Mouse (Mus musculus) lung, postnatal 36 days (tissue): ENCODE data around the gene Ccpg1.
A peak's percentile ranks its signal among the peaks of the same experiment; 100 is the strongest.

ENCODE experiments used
- DNase-seq: peaks from one replicate; pipeline ENCODE4 v3.0.0; 2022; ENCODE audit warnings: mixed read lengths

Gene Ccpg1

DNA sequence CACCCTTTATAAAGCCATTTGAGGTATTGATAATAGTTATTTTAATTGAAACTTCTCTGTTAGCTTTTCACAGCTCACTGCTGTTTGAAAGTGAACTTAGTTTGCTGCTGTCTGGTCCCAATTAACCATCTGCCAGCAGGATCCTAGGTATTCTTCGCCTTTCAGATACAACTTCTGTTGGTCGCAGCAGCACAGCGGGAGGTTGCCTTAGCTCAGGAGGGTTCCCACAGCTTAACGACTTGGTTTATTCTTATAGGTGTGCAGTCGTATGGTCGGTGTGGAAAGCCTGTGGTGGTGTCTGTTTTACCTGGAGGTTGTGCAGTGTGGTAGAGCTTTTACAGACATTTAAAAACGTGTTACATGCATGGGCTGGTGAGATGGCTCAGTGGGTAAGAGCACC, 11.6 kb downstream of the Ccpg1 start:
- no peak for DNase-seq

GRCm38 (mm10) chr9:73000487-73000886, 15.3 kb downstream of the Ccpg1 start:
- DNase-seq, result no peak

GRCm38 (mm10) chr9:73001314-73002011, 16.2 kb downstream of the Ccpg1 start:
- DNase-seq, result peak; percentile 9

GRCm38 (mm10) chr9:73002177-73002576, 16.9 kb downstream of the Ccpg1 start:
- DNase-seq, result no peak

- peak; percentile 64 for DNase-seq
Observed at GRCm38 (mm10) chr9:73004076-73004475, 18.8 kb downstream of the Ccpg1 start.

DNA sequence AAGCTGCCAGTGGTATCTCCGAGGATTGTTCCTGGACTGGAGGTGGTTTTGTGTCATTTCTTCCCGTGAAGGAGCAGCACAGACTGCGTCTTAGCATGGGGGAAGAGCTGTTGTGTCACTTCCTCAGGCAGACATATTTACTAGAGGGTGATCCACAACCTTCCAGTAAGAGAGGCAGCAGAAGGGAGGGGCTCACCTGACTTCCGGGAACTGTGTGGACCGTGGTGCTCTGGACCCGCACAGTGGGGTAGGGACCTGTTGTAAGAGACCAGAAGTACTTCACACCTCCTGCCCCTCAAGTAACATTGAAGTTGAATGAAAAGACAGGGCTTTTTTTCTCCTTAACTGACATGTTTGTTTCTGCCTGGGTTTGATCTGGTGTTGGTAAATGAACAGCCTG, 19.9 kb downstream of the Ccpg1 start:
- no peak for DNase-seq

GRCm38 (mm10) chr9:73006175-73006574, 20.9 kb downstream of the Ccpg1 start:
- DNase-seq, result peak; percentile 10

DNA sequence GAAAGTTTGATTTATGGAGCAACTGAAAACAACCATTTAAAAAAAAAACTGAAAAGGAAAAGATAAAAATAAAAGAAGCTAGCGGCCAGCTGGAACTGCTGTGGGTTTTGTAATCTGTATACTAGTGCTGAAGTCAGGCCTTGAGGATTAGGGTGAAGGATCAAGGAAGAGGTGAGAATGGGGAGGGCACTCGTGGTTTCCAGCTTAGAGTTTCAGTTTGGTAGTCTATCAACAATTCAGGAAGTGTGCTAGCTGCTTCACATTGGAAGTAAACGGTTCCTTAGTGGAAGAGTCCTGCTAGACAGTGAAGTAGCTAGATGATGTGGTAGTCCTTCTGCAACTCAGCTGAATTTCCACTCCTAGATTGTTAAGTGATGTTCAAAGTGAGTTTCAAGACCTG, 23.2 kb downstream of the Ccpg1 start:
- no peak for DNase-seq

DNA sequence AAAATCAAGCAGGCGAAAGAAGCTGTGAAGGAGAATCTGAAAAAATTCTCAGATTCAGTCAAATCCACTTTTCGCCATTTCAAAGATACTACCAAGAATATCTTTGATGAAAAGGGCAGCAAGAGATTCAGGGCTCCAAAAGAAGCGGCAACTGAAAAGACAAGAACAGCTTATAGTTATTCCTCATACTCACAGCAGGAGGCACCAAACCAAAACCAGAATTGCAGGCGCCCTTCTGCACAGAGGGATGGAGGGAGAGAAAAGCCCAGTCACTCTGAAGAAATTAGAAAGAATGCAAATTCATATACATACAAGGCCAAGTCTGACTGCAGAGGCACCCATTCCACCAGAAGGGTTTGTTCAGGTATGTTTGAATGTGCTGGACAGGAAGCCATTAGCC, 27.4 kb downstream of the Ccpg1 start:
- DNase-seq, result no peak

- DNase-seq, result no peak
Observed at GRCm38 (mm10) chr9:73014724-73015123, 29.5 kb downstream of the Ccpg1 start.

DNA sequence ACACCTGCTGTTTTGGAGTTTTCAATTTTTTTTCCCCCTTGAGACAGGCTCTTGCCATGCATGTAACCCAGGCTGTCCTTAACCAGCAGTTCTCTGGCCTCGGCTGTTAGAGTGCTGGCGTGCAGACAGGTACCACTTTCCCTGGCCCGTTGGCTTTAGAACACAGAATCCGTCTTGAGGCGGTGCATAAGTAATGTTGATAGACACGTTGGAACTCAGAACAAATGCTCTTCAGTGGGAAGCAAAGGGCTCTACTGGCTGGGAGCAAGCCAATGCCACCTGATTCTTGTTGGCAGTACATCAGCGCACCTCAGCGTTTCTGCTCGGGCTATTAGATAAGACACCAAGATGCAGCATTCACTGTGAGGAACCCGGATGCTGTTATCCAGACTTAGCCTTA, 34.6 kb downstream of the Ccpg1 start:
- peak; percentile 75 for DNase-seq

- DNase-seq, result peak; percentile 43
Observed at GRCm38 (mm10) chr9:73020566-73021097, 35.4 kb downstream of the Ccpg1 start.

GRCm38 (mm10) chr9:73025818-73026636, 40.8 kb downstream of the Ccpg1 start:
- no peak for DNase-seq

DNA sequence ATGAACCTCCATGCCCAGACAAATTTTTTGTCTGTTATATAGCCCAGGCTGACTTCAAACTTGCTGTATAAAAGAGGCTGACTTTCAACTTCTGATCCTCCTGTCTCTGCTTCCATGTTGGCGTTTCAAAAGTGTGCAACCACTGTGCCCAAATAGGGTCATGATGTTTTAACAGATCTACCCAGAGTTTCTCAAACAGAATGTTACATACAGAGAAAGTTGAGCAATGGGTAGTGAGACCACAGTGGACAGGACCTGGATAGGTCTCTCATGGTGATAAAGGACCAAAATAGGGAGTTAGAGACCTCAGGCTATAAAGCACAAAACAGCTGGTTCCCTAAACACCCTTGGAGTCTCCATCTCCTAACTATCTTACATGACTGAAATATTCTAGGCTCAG, 45.2 kb downstream of the Ccpg1 start:
- no peak for DNase-seq

DNA sequence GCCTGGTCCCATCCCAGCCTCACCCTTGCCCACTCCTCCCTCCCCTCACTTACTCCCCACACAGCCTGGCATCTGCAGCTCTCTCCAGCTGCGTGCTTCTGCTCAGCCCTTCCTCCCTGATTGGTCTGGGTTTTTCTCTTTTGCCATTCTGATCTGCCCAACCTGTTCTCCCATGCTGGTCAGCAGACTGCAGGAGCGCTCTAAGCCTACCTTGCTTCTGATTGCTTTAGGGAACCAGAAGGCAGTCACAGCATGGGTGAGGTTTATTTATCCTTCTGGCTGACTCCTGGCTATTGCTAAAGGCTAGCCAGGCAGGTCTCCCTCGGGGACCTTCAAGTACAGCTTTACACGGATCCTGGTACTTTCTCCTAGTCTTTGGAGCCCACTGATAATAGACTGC, 46.2 kb downstream of the Ccpg1 start:
- no peak for DNase-seq

DNA sequence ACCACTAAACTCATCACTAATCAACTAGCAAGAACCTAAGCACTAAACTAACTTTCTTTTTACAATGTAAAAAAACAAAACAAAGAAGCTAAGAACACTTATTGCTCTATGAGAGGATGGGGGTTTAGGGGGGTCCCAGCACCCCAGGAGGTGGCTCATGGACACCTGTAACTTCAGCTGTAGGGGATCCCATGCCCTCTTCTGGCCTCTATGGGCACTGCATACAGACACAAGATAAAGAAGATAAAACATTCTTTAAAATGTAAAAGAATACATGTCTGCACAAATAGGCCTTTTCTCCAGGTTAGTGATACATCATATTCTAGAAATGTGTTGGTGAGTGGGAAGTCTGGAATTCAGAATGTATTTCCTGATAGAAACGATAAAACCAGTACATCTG, 48.2 kb downstream of the Ccpg1 start:
- DNase-seq, result no peak

DNA sequence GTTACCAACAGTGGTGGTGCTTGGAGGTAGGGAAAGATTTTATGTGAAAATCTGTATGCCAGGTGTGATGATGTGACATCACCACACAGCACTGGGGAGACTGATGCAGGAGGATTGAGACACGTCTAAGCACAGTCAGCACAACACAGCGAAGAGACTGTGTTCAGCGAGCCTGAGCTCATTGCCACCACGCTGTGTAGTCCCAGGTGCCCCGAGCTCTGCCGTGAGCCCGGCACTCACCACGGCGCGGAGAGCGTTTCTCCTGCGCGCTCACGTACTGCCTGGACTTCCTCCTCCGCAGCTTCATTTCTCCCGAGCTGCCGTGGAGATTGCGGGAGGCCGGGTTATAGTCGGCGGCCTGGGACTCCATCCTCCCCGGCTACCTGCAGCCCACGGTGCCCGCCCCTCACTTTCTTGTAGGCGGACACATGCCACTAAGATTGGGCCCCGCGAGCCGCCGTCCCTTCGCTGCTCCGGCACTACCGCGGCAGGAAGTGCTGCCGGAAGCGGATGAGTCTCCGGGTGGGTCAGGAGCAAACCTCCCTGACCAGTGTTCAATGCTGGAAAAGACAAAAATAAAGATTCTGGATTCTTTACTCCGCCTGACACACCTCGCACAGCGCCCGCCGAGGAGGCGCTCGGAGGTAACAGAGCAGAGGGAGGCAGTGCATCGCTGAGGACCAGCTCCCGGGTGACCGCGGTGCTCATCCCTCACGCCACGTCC, 54.2 kb downstream of the Ccpg1 start:
- peak; percentile 93 for DNase-seq

DNA sequence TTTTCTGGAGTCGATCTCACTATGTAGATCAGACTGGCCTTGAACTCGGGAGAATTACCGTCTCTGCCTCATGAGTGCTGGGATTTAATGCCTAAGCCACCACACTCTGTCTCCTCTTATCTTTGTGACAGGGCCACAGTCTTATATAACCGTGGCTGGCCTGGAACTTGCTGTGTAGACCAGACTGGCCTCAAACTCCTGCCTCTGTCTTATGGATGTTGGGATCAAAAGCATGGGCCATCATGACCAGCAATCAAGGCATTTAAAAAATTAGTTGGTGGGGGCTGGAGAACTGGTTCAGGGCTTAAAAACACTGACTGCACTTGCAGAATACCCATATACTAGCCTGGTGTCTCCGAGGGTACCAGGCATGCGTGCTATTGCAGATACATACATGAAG, 54.9 kb downstream of the Ccpg1 start, which contains the start of gene Pigb:
Gene Pigb, minus strand, starts transcription at position 299 of the 400 bp plus-strand sequence.
- DNase-seq, result no peak

GRCm38 (mm10) chr9:73044146-73045079, 59.2 kb downstream of the Ccpg1 start, which contains the start of gene Rab27a:
Rab27a (plus strand) TSS chr9:73044854.
- DNase-seq, result peak; percentile 97

DNA sequence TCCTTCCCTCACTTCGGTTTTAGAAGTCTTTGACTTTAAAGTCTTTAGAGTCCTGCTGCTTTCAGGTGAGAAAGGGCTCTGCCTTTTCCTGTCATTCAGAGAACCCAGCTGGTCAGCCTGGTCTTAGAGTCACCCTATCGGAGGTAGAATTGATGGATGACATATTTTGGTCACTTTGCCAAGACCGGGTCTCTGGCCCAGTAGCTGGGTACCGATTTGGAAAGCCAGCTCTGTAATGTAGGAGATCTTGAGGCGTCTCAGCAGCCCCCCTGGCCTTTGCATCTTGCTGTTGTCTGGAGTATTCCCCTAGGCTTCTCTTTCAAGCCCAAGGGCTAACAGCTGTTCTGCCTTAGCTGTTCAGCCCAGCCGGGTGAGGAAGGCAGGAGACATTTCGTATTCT, 60.0 kb downstream of the Ccpg1 start:
- DNase-seq, result no peak

GRCm38 (mm10) chr9:73045711-73046110, 60.5 kb downstream of the Ccpg1 start:
- no peak for DNase-seq

DNA sequence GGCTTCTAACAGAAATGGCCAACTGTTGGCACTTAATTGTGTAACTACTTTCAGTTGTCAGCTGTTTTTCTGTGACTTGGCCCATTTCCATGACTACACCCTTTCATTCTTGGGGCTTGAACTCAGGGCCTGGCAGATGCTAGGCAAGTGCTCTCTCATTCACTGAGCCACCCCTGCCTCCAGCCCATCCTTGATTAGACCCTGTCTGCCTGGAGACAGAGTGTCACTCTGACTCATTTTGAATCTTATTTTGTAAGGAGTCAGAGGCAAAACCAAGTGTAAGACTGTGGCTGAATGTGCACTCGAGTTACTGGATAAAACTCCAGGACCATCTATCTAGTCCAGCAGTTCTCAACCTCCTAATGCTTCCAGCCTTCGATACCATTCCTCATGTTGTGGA, 62.7 kb downstream of the Ccpg1 start:
- peak; percentile 37 for DNase-seq
